Mouse (Mus musculus): ENCODE data around the gene Depp1. TPM values are rescaled to one million over a fixed set of nuclear protein-coding genes. Genes with fewer than 3 reads are reported as not detected.

The Depp1 gene
- total RNA-seq, 2 experiments from 2014 or later: 1.8 to 2.0 TPM

DNA sequence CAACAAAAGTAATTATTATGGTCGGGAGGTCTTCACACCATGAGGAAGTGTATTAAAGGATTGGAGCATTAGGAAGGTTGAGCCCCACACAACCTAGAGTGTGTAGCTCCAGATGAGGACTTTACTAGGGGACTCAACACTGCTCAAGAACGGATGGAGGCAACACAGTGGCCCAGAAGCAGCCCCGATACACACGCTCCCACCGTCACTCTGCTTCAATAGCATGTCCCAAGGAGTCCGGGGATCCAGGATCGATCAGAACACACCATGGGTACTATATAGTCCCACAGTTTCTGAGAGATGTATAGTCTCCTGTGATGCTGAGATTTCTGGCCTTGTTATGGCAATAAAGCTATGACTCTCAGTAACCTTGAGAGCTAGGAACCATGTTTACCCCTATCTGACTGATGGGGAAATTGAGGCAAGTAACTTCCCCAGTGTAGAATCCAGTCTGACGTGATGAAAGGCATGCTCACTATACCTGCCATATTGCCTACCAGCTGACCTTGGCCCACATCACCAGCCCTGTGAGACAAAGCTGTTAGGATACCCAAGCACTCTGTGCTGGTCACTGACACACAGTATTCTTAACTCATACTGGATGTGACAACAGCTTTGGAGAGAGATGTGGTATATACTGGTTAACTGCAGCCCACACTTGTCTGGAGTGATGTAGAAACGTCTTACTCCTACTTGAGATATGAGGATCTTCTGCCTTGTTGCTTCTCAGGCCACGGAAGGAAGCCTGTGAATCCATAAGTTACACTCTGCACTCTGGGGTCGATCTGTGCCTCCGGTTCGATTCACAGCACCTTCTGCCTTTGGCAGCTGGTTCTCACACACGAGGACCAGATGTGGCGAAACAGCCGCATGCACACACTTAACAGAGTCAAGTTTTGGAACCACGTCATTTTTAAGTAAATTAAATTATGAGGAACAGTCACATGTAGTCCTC, 16.4 kb upstream of the Depp1 start:
- H3K27ac ChIP-seq: no peak overlapping the region
- TF ChIP-seq CTCF (IDR thresholded peaks at IDR 0.05): no peak
- no peak overlapping the region for H3K4me3 ChIP-seq
- intact Hi-C loops (cut with DNase I): loop anchor here (5.0 kb wide), 1 partner anchor 1193 kb away; no protein-coding TSS in a partner anchor
- no peak for DNase-seq (ENCODE audit: extremely low spot score in 1 of 2, low spot score in 2 of 2)

DNA sequence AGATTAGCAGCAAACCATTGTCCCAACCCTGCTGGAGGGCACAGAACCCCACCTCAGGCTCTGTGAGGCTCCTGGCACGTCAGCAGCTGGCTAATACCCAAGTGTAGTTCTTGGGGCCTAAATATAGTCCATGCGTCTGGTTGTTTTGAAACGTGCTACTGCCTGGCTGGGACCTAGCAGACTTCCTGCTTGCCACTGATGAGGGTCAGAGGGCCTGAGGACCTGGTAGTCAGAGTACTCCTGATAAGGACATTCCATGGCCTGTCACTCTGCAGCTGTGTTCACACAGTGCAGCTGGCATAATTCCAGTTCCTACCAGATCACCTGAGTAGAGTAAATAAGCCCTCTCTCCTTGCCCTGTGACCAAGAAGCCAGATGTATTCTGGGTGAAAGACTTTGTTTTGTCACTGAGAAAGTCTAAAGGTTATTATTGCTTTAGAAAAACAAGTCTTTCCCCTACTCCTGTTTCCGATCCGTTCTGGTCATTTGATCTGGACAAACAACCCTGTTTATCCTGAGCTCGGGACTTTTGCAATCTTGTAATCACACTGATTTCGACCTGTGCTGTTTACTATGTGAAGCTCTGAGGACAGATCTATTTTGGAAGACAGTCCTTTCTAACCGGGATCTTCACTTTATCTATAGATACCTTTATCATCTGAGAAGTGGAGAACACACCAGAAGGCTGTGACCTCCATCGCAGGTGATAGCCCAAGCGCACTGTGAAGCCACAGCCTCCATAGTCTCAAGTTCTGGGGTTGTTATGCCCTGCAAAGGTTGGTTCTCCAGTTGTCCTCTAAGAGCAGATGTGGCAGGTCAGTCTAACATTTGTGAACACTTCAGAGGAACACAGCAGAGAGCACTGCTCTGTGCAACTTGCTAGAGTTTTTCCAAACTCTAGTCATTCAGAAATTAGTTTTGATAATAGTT, 14.9 kb upstream of the Depp1 start:
- intact Hi-C loops (cut with DNase I): no loop called here
- DNase-seq (ENCODE audit: extremely low spot score in 1 of 2, low spot score in 2 of 2): no peak

DNA sequence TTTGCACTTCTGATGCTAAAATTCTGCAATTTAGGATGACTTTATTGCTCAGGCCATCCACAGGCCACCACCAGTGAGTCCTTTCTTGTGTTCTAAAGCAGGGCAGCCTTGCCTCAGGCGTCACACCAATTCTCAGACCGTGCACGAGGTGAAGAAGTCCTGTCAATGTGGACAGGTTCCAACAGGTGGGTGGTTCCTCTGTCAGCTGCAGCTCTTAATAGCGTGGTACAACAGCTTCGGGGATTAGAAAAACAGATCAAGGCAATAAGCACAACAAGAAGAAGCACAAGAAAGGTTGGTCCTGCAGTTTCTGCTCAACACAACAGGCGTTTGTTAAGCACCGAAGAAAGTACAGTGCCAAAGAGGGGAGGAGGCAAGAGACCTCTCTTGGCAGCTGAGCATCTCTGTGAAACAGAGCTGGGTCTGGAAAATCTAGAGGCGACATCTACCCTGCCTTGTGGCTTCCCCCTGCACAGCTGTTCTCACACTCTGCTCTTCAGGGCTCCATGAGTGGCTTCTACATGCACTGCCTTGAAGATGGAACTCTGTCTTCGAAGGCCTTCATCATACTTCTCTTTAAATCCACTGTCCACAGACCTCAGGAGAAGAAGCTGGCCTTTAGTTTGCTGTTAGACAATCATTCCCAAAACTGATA, 13.7 kb upstream of the Depp1 start:
- Histone ChIP-seq H3K4me3 (no peak overlapping the region), H3K27ac (no peak overlapping the region)
- no peak for DNase-seq (ENCODE audit: extremely low spot score in 1 of 2, low spot score in 2 of 2)
- intact Hi-C loops (cut with DNase I): no loop called here
- TF ChIP-seq CTCF (IDR thresholded peaks at IDR 0.05): no peak

More for the DNA sequence above, 14.9 kb upstream of the Depp1 start:
- TF ChIP-seq CTCF (IDR thresholded peaks at IDR 0.05): no peak
- H3K27ac ChIP-seq: peak overlapping the region; percentile 30; the same call in 1 of the 2 replicates
- H3K4me3 ChIP-seq: no peak overlapping the region

DNA sequence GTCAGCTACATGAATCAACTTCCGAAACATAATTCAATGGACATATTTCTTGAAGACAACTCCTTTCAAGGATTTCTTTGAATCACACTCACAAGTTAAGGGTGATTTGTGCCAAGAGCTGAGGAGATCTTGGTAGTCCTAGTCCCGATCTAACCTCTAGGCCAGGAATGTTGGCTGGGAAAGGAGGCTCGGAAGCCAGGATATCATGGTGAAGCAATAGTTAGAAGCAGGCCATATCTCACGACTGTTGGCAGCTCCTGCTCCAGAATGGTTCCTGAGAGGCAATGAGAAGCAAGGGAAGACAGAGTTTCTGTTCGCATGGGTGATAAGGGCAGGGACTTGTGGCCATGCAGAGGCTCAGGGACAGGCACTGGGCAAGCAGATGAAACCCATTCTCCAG, 12.9 kb upstream of the Depp1 start:
- Histone ChIP-seq H3K4me3 (no peak overlapping the region), H3K27ac (no peak overlapping the region)
- DNase-seq (ENCODE audit: extremely low spot score in 1 of 2, low spot score in 2 of 2): no peak
- intact Hi-C loops (cut with DNase I): no loop called here
- TF ChIP-seq CTCF (IDR thresholded peaks at IDR 0.05): no peak

DNA sequence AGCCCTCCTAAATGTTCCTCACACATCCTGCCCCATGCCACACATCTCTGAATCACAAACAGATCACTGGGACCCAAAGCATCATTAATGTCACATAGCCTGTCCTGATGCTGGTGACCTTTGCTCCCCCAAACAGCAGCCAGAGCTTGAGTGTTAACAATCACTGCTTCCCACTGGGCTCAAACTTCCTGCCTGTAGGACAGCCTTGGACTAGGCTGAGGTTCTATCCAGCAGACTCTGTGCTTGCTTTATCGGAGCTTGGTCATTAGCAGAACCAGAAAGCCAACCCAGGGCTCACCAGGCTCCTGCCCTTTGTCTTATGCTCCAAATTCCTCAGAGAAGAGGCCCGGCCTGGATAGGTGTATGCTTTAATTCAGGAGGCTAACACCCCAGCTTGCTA, 11.5 kb upstream of the Depp1 start:
- intact Hi-C loops (cut with DNase I): no loop called here
- Histone ChIP-seq H3K27ac (no peak overlapping the region), H3K4me3 (no peak overlapping the region)
- no peak for DNase-seq (ENCODE audit: extremely low spot score in 1 of 2, low spot score in 2 of 2)
- no peak for TF ChIP-seq CTCF (IDR thresholded peaks at IDR 0.05)

DNA sequence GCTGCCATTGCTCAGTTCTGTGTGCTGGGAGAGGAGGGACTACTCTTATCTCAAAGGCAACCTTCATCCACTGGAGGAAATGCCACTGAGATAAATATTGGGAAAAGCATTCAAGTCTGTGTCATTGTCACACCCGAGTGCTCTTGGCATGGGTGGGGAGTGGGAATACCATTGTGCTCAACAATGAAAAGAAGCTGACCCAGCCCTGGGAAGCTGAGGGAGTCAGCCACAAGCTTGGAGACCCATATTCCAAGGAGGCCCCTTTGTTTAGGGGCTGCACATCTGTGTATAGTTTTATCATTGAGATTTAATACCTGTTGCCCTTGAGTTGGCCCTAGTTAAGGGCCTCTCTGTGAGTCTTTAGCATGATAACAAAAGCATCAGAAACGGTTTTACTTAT, 10.7 kb upstream of the Depp1 start:
- no peak for TF ChIP-seq CTCF (IDR thresholded peaks at IDR 0.05)
- intact Hi-C loops (cut with DNase I): loop anchor here (5.0 kb wide), 1 partner anchor 263 kb away; no protein-coding TSS in a partner anchor
- Histone ChIP-seq H3K27ac (no peak overlapping the region), H3K4me3 (no peak overlapping the region)
- DNase-seq (ENCODE audit: extremely low spot score in 1 of 2, low spot score in 2 of 2): no peak

DNA sequence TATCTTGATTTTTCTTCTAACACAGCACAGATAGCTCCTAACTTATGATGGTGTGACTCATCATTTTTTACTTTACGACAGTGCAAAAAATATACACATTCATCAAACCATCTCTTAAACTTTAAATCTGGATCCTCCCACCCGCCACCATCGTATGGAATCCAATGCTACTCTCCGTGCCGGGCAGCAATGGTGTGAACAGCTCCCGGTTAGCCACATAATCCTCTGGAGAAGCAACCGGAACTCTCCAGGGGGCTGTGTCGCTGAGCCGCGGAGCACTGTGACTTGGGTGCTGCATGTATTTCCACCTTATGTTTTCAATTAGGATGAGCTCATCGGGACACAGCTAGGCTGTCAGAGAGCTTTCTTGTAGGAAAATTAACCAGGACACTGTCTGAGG, 7.5 kb upstream of the Depp1 start:
- H3K4me3 ChIP-seq: no peak overlapping the region
- peak; percentile 35 to 62 for DNase-seq (ENCODE audit: extremely low spot score in 1 of 2, low spot score in 2 of 2)
- intact Hi-C loops (cut with DNase I): loop anchor here (5.0 kb wide), 1 partner anchor 259 kb away; no protein-coding TSS in a partner anchor
- no peak for TF ChIP-seq CTCF (IDR thresholded peaks at IDR 0.05)
- H3K27ac ChIP-seq: peak overlapping the region; percentile 77

DNA sequence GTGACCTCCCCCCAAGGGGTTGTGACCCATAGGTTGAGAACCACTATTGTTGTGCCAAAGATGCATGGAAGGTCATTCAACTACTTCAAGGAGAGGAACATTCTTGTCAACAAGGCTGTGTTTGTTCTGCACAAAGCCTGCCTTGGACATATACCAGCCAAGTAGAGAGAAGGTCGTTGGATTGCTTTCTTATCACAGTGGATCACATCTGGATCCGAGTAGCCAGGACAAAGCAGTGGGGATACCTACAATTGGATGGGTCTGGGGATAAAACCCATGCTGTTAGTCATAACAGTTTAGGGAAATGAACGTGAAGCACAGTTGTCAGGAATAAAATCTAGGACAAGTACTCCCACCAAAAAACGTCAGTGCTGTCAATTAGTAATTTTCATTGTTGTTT, 6.5 kb upstream of the Depp1 start:
- no peak for DNase-seq (ENCODE audit: extremely low spot score in 1 of 2, low spot score in 2 of 2)
- no peak overlapping the region; the same call in 1 of the 2 replicates for H3K27ac ChIP-seq
- H3K4me3 ChIP-seq: no peak overlapping the region
- intact Hi-C loops (cut with DNase I): loop anchor here (5.0 kb wide), 1 partner anchor 258 kb away; no protein-coding TSS in a partner anchor
- no peak for TF ChIP-seq CTCF (IDR thresholded peaks at IDR 0.05)

DNA sequence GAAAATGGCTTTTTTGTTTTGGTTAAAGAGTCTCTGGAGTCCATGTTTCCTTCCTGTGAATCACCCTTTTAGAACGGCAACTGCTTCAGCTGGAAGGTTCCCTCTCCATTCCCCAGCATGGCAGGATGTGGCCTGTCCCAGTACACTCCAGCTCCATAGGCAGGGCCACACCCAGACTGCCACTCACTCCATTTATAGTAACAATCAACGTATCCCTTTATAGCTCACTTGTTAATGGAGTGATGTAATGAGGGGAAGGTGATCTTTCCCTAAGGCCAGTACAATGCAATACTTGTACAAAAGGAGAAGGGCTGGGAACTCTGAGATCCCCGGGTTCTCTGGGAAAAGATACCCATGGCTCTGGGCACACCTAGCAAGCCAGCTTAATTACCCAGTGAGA, 6.1 kb upstream of the Depp1 start:
- no peak for DNase-seq (ENCODE audit: extremely low spot score in 1 of 2, low spot score in 2 of 2)
- no peak overlapping the region for H3K4me3 ChIP-seq
- no peak for TF ChIP-seq CTCF (IDR thresholded peaks at IDR 0.05)
- no peak overlapping the region for H3K27ac ChIP-seq
- intact Hi-C loops (cut with DNase I): loop anchor here (5.0 kb wide), 1 partner anchor 258 kb away; no protein-coding TSS in a partner anchor

DNA sequence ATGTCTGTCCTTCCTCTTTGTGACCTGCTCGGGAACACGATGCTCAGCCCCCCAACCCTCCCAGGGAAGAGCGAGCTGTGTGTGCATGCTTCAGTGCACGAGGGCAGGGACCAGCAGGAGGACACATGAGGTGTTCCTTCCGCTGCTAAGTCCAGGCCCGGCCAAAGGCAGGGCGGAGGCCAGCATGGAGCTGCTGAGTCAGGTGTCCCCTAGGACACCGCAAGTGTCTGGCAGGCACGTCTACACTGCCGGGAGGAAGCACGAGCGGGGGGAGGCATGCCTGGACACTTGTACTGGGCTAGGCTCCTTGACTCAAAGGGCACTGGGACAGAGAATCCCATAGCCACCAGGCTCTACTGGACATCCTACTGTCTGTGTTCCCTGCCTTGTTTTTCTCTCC, 2.6 kb upstream of the Depp1 start:
- H3K4me3 ChIP-seq: no peak overlapping the region
- intact Hi-C loops (cut with DNase I): no loop called here

DNA sequence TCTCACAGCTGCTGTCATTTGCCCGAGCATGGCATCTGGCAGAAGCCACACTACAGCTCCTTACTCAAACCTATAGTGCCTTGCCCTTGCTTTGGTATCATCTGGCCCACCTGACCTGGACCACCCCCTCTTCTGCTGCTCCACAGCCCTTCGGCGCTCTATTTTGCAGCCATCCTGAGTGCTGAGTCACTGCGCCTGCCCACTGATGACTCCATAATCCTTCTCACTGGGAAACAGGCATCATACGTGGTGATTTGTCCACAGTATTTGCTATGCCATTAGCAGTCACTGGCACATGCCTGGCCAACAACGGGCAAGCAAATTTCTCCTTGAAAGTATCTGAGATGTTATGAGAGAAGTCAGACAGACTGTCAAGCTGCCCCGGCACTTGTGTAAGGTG, 598 bp upstream of the Depp1 start:
- no peak for DNase-seq (ENCODE audit: extremely low spot score in 1 of 2, low spot score in 2 of 2)
- Histone ChIP-seq H3K27ac (no peak overlapping the region), H3K4me3 (no peak overlapping the region)
- intact Hi-C loops (cut with DNase I): loop anchor here (5.0 to 10.0 kb wide), 3 partner anchors 107 to 515 kb away; partner anchors contain the start of gene Cxcl12
- TF ChIP-seq CTCF (IDR thresholded peaks at IDR 0.05): no peak

More for the DNA sequence above, 2.6 kb upstream of the Depp1 start:
- TF ChIP-seq CTCF (IDR thresholded peaks at IDR 0.05): no peak
- DNase-seq (ENCODE audit: extremely low spot score in 1 of 2, low spot score in 2 of 2): no peak
- H3K27ac ChIP-seq: no peak overlapping the region
